Mouse (Mus musculus) ovary, adult 18-20 months (tissue): ENCODE measurements around the gene Gpr146.

ENCODE experiments used
- DNase-seq: peaks from one replicate; pipeline ENCODE4 v3.0.0; 2022; ENCODE audit warnings: low spot score, mixed read lengths

Gene Gpr146

GRCm38 (mm10) chr5:139358653-139359052 is 18.8 kb upstream of the Gpr146 start:
- DNase-seq: no peak

GRCm38 (mm10) chr5:139359244-139359643 is 18.3 kb upstream of the Gpr146 start:
- no peak for DNase-seq

GRCm38 (mm10) chr5:139363858-139364257 is 13.6 kb upstream of the Gpr146 start:
- no peak for DNase-seq

GRCm38 (mm10) chr5:139364260-139364910 is 13.1 kb upstream of the Gpr146 start:
- DNase-seq: peak; percentile 46

- DNase-seq: no peak
Observed at GRCm38 (mm10) chr5:139364911-139365571, 12.5 kb upstream of the Gpr146 start.

- no peak for DNase-seq
Observed at GRCm38 (mm10) chr5:139365827-139366226, 11.7 kb upstream of the Gpr146 start.

GRCm38 (mm10) chr5:139366484-139366883 is 11.0 kb upstream of the Gpr146 start:
- no peak for DNase-seq

GRCm38 (mm10) chr5:139367884-139368458 is 9.5 kb upstream of the Gpr146 start:
- DNase-seq: no peak

- no peak for DNase-seq
Observed at GRCm38 (mm10) chr5:139368638-139369320, 8.7 kb upstream of the Gpr146 start.

- no peak for DNase-seq
Observed at GRCm38 (mm10) chr5:139370336-139370735, 7.2 kb upstream of the Gpr146 start.

- no peak for DNase-seq
Observed at GRCm38 (mm10) chr5:139371118-139371517, 6.4 kb upstream of the Gpr146 start.

- DNase-seq: peak; percentile 85
Observed at GRCm38 (mm10) chr5:139371631-139372401, 5.7 kb upstream of the Gpr146 start.

- no peak for DNase-seq
Observed at GRCm38 (mm10) chr5:139373126-139373525, 4.4 kb upstream of the Gpr146 start.

GRCm38 (mm10) chr5:139373889-139374444 is 3.5 kb upstream of the Gpr146 start:
- no peak for DNase-seq

GRCm38 (mm10) chr5:139374841-139375240 is 2.7 kb upstream of the Gpr146 start:
- no peak for DNase-seq

GRCm38 (mm10) chr5:139378271-139378556 is 717 bp downstream of the Gpr146 start:
- DNase-seq: no peak

- peak; percentile 83 for DNase-seq
Observed at GRCm38 (mm10) chr5:139378986-139379629, 1.6 kb downstream of the Gpr146 start.

- DNase-seq: no peak
Observed at GRCm38 (mm10) chr5:139379771-139380384, 2.4 kb downstream of the Gpr146 start.

GRCm38 (mm10) chr5:139380385-139381248 is 3.1 kb downstream of the Gpr146 start:
- peak; percentile 96 for DNase-seq
